Mouse (Mus musculus) midbrain, postnatal 0 days (tissue): ENCODE results near the gene Pex14. TPM values are rescaled to one million over a fixed set of nuclear protein-coding genes. Genes with fewer than 3 reads are reported as not detected.

ENCODE experiments used
- ATAC-seq: fragments of 200-750 bp; cut with Nextera tagmentation; 2 replicates; pipeline ENCODE4 v1.8.0; 2017; ENCODE audit warnings: moderate number of reproducible peaks, mild to moderate bottlenecking, moderate TSS enrichment, moderate library complexity; ENCODE audit not compliant: low FRiP score
- DNase-seq: peaks from one replicate; pipeline ENCODE4 v3.0.0-alpha.2; 2015; ENCODE audit warnings: low spot score
- H3K27ac ChIP-seq: fragments of 300-500 bp; sonication (generic); 2 replicates; pipeline ENCODE4 v1.5.1; 2014; ENCODE audit warnings: low read depth, mild to moderate bottlenecking, low read length, mixed read lengths
- H3K27me3 ChIP-seq: fragments of 300-500 bp; sonication (generic); 2 replicates; pipeline ENCODE4 v1.6.1; 2014; ENCODE audit warnings: low read length, control low read depth, mixed read lengths; ENCODE audit not compliant: insufficient read depth
- H3K36me3 ChIP-seq: fragments of 300-500 bp; sonication (generic); 2 replicates; pipeline ENCODE4 v1.6.1; 2014; ENCODE audit warnings: low read length, control low read depth, mixed read lengths; ENCODE audit not compliant: insufficient read depth
- H3K4me1 ChIP-seq: fragments of 300-500 bp; sonication (generic); 2 replicates; pipeline ENCODE4 v1.6.1; 2014; ENCODE audit warnings: mild to moderate bottlenecking, control low read depth, antibody characterized with exemption, low read length, mixed read lengths; ENCODE audit not compliant: insufficient read depth
- H3K4me2 ChIP-seq: fragments of 300-500 bp; sonication (generic); 2 replicates; pipeline ENCODE4 v1.6.1; 2014; ENCODE audit warnings: low read depth, mild to moderate bottlenecking, low read length, mixed read lengths; ENCODE audit not compliant: poor library complexity, severe bottlenecking
- H3K4me3 ChIP-seq: fragments of 300-500 bp; sonication (generic); 2 replicates; pipeline ENCODE4 v1.5.1; 2014; ENCODE audit warnings: low read depth, mild to moderate bottlenecking, low read length, moderate library complexity
- H3K9ac ChIP-seq: fragments of 300-500 bp; sonication (generic); replicated peaks from 2 replicates; pipeline ENCODE4 v1.6.1; 2014; ENCODE audit warnings: mild to moderate bottlenecking, low read length, moderate library complexity, mixed read lengths; ENCODE audit not compliant: poor library complexity, severe bottlenecking
- H3K9me3 ChIP-seq: fragments of 300-500 bp; sonication (generic); 2 replicates; pipeline ENCODE4 v1.6.1; 2016; ENCODE audit warnings: low read length, control low read depth
- CTCF ChIP-seq: IDR thresholded peaks from 2 replicates; pipeline ENCODE4 v1.5.1; 2016; ENCODE audit warnings: antibody characterized with exemption, mild to moderate bottlenecking
- WGBS: fragments of 180-500 bp; shearing (Covaris S2); extraction: QIAGEN DNeasy Blood & Tissue Kit; methylation state at CpG from one replicate; pipeline ENCODE4 v1.1.7; 2014; 5-methylcytosine and 5-hydroxymethylcytosine counted together
- polyA plus RNA-seq: library from polyadenylated mRNA; unstranded; fragments of >200 nt; fragmentation: Nextera tagmentation; extraction: Ambion mirVana; gene quantifications from 2 replicates; pipeline ENCODE4 v1.2.1, GENCODE M21; 2015
- total RNA-seq: library from RNA; depleted of rRNA; stranded (reverse); fragments of >200 nt; gene quantifications from 2 replicates; pipeline ENCODE4 v1.2.3, GENCODE M21; 2014

Gene Pex14
- total and polyA plus RNA-seq, 2 experiments from 2014 or later, result 62.5 to 74.0 TPM

DNA sequence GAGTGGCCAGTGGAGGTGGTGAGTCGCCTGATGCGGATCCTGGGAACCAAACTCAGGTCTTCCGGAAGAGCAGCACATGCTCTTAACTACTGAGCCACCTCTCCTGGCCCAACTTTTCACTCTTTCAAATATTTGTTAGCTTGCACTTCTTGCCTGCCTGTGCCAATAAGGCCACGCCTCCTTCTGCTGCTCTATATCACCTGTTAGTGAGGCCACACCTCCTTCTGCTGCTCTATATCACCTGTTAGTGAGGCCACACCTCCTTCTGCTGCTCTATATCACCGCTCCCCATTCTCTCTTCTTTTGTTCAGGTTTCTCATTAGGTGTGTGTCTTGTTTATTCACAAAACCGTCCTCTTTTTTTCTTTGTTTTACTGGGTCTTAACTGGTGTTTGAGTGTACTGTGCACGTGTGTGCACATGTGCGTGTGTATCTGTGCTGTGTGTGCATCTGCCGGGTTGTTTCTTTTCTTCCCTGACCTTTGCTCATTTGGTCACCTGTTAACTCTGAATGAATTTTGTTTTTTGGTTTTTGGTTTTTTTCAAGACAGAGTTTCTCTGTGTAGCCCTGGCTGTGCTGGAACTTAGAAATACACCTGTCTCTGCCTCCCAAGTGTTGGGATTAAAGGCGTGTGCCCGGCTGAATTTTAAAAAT, 97.1 kb downstream of the Pex14 start:
- no peak overlapping the region for H3K9ac ChIP-seq
- 96% methylated on average over 11 of the region's 11 CpGs for WGBS

DNA sequence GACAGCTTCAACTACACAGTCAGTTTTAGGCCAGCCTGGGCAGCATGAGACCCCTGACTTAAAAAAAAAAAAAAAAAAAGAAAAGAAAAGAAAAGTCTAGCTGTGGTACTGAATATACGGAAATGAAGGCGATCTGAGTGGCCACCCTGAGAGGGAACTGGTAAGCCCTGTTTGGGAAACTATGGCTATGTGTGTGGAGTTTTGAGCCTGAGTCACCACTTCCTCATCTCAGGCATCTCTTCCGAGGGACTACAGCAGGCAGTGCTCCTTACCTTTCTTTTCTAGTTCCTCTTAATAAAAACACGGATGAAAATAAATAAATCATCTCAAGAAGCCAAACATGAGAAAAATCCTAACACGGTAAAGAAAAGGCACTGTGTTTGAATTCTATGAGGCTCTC, 98.2 kb downstream of the Pex14 start:
- no peak for TF ChIP-seq CTCF
- Histone ChIP-seq H3K27me3 (no peaks in the 10 kb centered on the region), H3K9ac (no peak overlapping the region), H3K9me3 (no peaks in the 10 kb centered on the region), H3K4me1 (no peaks in the 10 kb centered on the region), H3K27ac (no peak overlapping the region), H3K36me3 (no peaks in the 10 kb centered on the region), H3K4me3 (no peak overlapping the region), H3K4me2 (no peak overlapping the region)
- DNase-seq, result no peak
- 97% methylated on average over 5 of the region's 5 CpGs for WGBS
- ATAC-seq, result no peak

More for the DNA sequence above, 97.1 kb downstream of the Pex14 start:
- H3K4me1 ChIP-seq, result no peaks in the 10 kb centered on the region
- H3K9me3 ChIP-seq, result no peaks in the 10 kb centered on the region
- H3K4me3 ChIP-seq, result no peak overlapping the region
- ATAC-seq (no peak), DNase-seq (no peak)
- no peak overlapping the region for H3K27ac ChIP-seq
- H3K4me2 ChIP-seq, result no peak overlapping the region
- TF ChIP-seq CTCF, result no peak
- no peaks in the 10 kb centered on the region for H3K36me3 ChIP-seq
- H3K27me3 ChIP-seq, result no peaks in the 10 kb centered on the region

DNA sequence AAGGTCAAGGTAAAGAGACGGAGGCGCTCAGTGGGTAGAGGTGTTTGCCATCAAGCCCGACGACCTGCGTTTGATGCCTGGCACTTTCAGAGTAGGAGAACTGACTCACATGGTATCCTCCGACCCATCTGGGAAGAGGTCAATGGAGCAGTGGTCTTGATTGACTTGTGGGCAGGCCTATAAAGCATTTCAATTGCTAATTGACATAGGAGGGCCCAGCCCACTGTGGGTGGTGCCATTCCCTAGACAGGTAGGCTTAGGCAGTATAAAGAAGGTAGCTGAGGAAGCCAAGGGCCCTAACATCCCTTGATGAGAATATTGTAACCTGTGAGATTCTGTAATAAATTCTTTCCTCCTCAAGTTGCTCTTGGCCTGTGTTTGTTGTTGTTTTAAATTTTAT, 98.9 kb downstream of the Pex14 start:
- Histone ChIP-seq H3K9ac (no peak overlapping the region), H3K4me2 (no peak overlapping the region), H3K27me3 (no peaks in the 10 kb centered on the region), H3K4me1 (no peaks in the 10 kb centered on the region), H3K9me3 (no peaks in the 10 kb centered on the region), H3K36me3 (no peaks in the 10 kb centered on the region), H3K27ac (no peak overlapping the region), H3K4me3 (no peak overlapping the region)
- ATAC-seq (no peak), DNase-seq (no peak)
- WGBS, result 96% methylated on average over 6 of the region's 6 CpGs
- TF ChIP-seq CTCF, result no peak

DNA sequence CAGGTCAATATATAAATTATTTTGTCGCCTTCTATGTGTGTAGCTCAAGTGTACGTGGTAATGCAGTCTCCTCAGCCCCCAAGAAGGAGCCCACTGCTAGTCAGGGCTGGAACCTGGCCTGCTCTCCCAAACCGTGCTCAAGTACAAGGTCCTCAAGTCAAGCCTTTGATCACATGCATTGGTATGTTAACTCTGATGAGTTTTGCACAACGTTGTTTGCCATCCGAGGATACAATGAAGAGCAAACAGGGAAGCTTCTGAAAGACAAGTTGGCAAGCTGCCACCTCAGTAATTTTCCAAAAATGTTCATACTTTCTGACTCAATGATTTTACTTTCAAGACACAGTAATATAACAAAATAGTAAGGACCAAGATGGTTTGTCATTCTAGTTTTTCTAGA, 105.7 kb downstream of the Pex14 start:
- no peaks in the 10 kb centered on the region for H3K9me3 ChIP-seq
- no peak overlapping the region for H3K9ac ChIP-seq
- no peak overlapping the region for H3K4me3 ChIP-seq
- TF ChIP-seq CTCF, result no peak
- H3K27ac ChIP-seq, result no peak overlapping the region
- H3K36me3 ChIP-seq, result no peaks in the 10 kb centered on the region
- no peak overlapping the region for H3K4me2 ChIP-seq
- H3K4me1 ChIP-seq, result no peaks in the 10 kb centered on the region
- DNase-seq (no peak), ATAC-seq (no peak)
- no peaks in the 10 kb centered on the region for H3K27me3 ChIP-seq
- WGBS, result 84% methylated on average over 5 of the region's 5 CpGs

DNA sequence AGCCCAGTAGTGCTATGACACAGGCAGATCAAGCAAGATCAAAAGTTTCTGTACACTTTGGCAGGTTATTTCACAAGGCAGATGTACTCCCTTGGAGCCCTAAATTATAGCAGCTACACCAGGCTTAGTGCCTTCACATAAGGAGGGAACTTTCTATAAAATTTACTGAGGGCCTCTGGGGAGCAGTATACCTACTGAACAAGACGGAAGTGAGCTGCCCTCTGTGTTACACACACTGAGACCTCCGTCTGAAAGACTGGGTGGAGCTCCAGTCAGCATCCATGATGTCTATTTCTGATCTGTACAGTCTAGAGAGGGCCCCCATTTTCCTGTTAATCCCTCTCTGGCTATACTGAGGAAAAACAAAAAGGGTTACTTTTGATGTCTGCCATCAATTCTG, 109.6 kb downstream of the Pex14 start:
- H3K4me3 ChIP-seq, result no peak overlapping the region
- TF ChIP-seq CTCF, result no peak
- no peaks in the 10 kb centered on the region for H3K9me3 ChIP-seq
- H3K27me3 ChIP-seq, result no peaks in the 10 kb centered on the region
- peaks cover 8% of the 10 kb centered on the region; the same call in 1 of the 2 replicates for H3K4me1 ChIP-seq
- H3K9ac ChIP-seq, result no peak overlapping the region
- ATAC-seq, result no peak
- H3K36me3 ChIP-seq, result no peaks in the 10 kb centered on the region
- no peak overlapping the region for H3K4me2 ChIP-seq
- DNase-seq, result no peak
- H3K27ac ChIP-seq, result no peak overlapping the region
- 19% methylated on average over 2 of the region's 2 CpGs for WGBS

DNA sequence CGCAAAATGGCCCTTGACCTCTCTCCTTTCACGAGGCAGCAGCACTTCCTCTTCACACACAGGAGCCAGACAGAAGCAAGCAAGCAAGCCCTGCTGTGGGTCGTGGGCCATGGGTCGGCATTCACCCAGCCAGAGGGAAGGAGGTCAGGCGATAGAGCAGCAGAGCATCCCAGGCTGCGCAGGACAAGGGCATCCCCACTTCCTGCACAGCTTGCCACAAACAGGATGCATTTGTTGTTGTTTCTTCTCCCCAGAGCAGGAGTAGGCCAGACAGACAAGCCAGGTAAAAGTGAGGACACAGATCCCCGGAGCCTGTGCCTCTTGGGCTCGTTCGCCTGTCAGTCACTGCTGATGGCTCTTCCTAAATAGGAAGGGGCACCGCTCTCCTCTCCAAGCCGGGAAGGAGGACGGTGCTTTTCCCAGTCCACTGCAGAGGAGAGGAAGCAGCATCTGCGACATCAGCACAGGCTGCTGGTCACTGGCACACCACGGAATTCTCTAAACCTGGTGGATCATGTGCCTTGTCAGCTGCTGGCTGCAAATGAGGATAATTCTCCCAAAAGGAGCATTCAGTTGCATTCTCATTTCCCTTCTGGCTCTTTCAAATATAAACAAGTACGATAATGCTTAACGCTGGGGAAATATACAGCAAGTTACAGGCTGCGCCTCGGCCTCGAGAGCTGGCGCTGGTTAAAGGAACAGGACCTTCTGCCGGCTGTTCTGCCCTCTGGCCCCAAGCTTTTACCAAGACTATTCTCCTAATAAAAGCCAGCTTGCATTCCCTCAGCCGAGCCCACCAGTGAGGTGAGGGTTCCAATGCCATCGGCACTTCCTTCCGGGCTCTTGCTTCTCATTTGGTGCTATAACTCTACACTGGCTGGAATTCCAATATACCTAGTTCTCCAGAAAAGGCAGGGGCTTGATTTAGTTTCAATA, 113.9 kb downstream of the Pex14 start:
- Histone ChIP-seq H3K9me3 (no peaks in the 10 kb centered on the region), H3K9ac (no peak overlapping the region), H3K4me3 (no peak overlapping the region), H3K4me2 (no peak overlapping the region), H3K36me3 (peaks cover 3% of the 10 kb centered on the region; the same call in 1 of the 2 replicates), H3K4me1 (peaks cover 8% of the 10 kb centered on the region; the same call in 1 of the 2 replicates), H3K27ac (no peak overlapping the region), H3K27me3 (no peaks in the 10 kb centered on the region)
- no peak for ATAC-seq
- TF ChIP-seq CTCF, result no peak
- 45% methylated on average over 24 of the region's 24 CpGs for WGBS
- peak; percentile 38 for DNase-seq
